Mouse (Mus musculus) skeletal muscle tissue, postnatal 0 days (tissue): Measurements from ENCODE around the gene Olfr339. TPM values are rescaled to one million over a fixed set of nuclear protein-coding genes. Genes with fewer than 3 reads are reported as not detected.

Source experiments
- polyA plus RNA-seq: library from polyadenylated mRNA; unstranded; fragments of >200 nt; fragmentation: Nextera tagmentation; extraction: Ambion mirVana; gene quantifications from 2 replicates; pipeline ENCODE4 v1.2.1, GENCODE M21; 2015

Olfr339 gene
- not detected in 2 replicates for polyA plus RNA-seq

GRCm38 (mm10) chr2:36418647-36419046 lies at the start of gene Olfr339:
Olfr339 (plus strand) TSS chr2:36418947.

GRCm38 (mm10) chr2:36373219-36373618 lies 45.5 kb upstream of the Olfr339 start, which contains the start of gene Olfr338:
Olfr338 (plus strand) TSS chr2:36373519.

GRCm38 (mm10) chr2:36452287-36452686 lies 33.5 kb downstream of the Olfr339 start, which contains the start of gene Olfr340:
Olfr340 (plus strand) TSS chr2:36452587.

Other genes with a start within 250 kb of the Olfr339 start
- 5.2 and 7.5 TPM in 2 replicates for gene Ptgs1, start 188.5 kb upstream of the Olfr339 start, polyA plus RNA-seq
- gene Olfr338, start 45.4 kb upstream of the Olfr339 start, polyA plus RNA-seq: not detected in 2 replicates
- not detected in 2 replicates for gene Olfr340, start 33.6 kb downstream of the Olfr339 start, polyA plus RNA-seq
- gene Olfr341, start 63.5 kb downstream of the Olfr339 start, polyA plus RNA-seq: not detected in 2 replicates
- not detected in 2 replicates for gene Olfr342, start 106.1 kb downstream of the Olfr339 start, polyA plus RNA-seq
- gene Olfr344, start 147.7 kb downstream of the Olfr339 start, polyA plus RNA-seq: not detected in 2 replicates
- not detected in 2 replicates for gene Olfr345, start 221.1 kb downstream of the Olfr339 start, polyA plus RNA-seq